Mouse (Mus musculus): Measurements from ENCODE around the gene Tbl3. TPM values are rescaled to one million over a fixed set of nuclear protein-coding genes. Genes with fewer than 3 reads are reported as not detected.
A peak's percentile ranks its signal among the peaks of the same experiment; 100 is the strongest.

Tbl3 gene
- polyA plus RNA-seq (2016; fragmentation: Nextera tagmentation; extraction: Ambion mirVana): 45.9 and 49.5 TPM in 2 replicates

DNA sequence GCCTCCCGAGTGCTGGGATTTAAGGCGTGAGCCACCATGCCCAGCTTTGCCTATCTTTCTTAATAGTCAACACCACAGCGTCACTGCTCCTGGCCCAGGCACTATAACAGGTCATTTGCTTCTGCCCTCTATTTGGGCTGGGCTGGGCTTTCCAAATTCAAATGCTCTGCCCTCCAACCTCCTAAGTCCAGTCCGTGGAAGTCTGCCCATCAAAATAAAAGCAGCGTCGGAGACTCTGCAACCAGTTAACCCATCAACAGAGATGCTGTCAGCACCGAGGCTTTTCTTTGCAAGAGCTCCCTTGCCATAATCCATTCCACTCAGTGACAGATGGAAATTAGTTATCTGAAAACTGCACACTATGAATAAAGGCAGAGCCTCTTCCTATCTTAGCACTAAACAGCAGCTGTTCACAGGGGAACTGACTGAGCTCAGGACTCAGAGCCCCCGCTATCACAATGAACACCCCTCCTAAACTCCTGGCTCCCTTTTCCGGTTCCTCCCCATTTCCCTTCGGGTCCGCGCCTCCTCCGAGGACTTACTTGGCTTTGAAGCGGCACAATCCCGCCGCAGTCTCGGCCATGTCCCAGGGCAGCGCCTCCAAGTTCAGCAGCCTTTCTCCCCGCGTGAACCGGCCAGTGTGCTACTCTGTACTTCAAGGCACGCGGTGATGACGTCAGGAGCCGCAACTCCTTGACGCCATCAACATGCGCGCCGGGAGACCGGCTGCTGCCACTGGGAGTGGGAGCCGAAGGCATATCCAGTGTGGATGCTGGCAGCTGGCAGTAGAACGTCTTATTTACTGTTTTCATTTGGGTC is at the start of gene Tbl3:
Tbl3 (minus strand) TSS at position 679 of the 819 bp plus-strand sequence.
- H3K4me1 ChIP-seq (replicated peaks): peaks cover 14% of the 10 kb centered on the region
- peaks cover 30% of the 10 kb centered on the region for H3K36me3 ChIP-seq
- peak within 1 kb of the TSS; percentile 93 for H3K4me2 ChIP-seq
- peak within 1 kb of the TSS; percentile 88 for H3K27ac ChIP-seq (ENCODE audit: poor library complexity, severe bottlenecking)
- H3K27me3 ChIP-seq (replicated peaks): no peaks in the 10 kb centered on the region
- peak; percentile 87 for ATAC-seq (ENCODE audit: insufficient number of reproducible peaks, low FRiP score)
- H3K9ac ChIP-seq: peak within 1 kb of the TSS; percentile 84
- 4% methylated on average over 32 of the region's 32 CpGs for WGBS
- H3K9me3 ChIP-seq (replicated peaks): no peaks in the 10 kb centered on the region
- peak within 1 kb of the TSS; percentile 91 for H3K4me3 ChIP-seq

GRCm38 (mm10) chr17:24752415-24753394 is 45.2 kb upstream of the Tbl3 start, which contains the start of gene Hs3st6:
Gene Hs3st6 (plus strand): TSS chr17:24752988.
- Histone ChIP-seq H3K4me3 (peak within 1 kb of the TSS; percentile 59), H3K9ac (peak within 1 kb of the TSS; percentile 67), H3K27me3 (replicated peaks) (peaks cover 79% of the 10 kb centered on the region), H3K4me1 (replicated peaks) (peaks cover 15% of the 10 kb centered on the region), H3K36me3 (no peaks in the 10 kb centered on the region), H3K9me3 (replicated peaks) (no peaks in the 10 kb centered on the region), H3K27ac (ENCODE audit: poor library complexity, severe bottlenecking) (no peak within 1 kb of the TSS), H3K4me2 (peak within 1 kb of the TSS; percentile 97)
- WGBS: 1% methylated on average over 62 of the region's 82 CpGs
- peak; percentile 78 for ATAC-seq (ENCODE audit: insufficient number of reproducible peaks, low FRiP score)

GRCm38 (mm10) chr17:24751528-24751927 is 44.1 kb upstream of the Tbl3 start:
- no peak for ATAC-seq (ENCODE audit: insufficient number of reproducible peaks, low FRiP score)
- 7% methylated on average over 4 of the region's 4 CpGs for WGBS

DNA sequence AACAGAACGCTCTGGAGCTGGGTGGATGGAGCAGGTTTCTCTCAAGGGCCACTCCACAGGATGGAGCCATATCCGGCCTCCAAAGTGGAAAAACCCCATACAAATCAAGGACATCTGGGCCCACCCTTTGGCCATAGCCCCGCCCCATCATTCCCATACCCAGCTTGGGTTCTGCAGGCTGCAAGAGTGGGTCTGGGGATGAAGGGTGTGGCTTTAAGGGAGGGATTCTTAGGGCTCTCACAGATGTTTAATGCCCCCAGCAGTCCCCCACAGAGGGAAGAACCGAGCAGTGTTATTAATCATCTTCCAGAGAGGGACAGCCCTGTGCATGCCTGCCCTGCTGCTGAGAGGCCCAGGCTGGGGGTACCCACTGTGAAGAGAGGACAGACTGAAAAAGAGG is 39.5 kb upstream of the Tbl3 start:
- Histone ChIP-seq H3K9me3 (replicated peaks) (no peaks in the 10 kb centered on the region), H3K4me1 (replicated peaks) (peaks cover 5% of the 10 kb centered on the region; the same call in 1 of the 2 replicates), H3K4me3 (no peak overlapping the region), H3K27ac (ENCODE audit: poor library complexity, severe bottlenecking) (no peak overlapping the region), H3K36me3 (no peaks in the 10 kb centered on the region), H3K9ac (no peak overlapping the region), H3K4me2 (no peak overlapping the region), H3K27me3 (replicated peaks) (peaks cover 44% of the 10 kb centered on the region)
- ATAC-seq (ENCODE audit: insufficient number of reproducible peaks, low FRiP score): no peak
- WGBS: 39% methylated on average over 4 of the region's 4 CpGs

More at GRCm38 (mm10) chr17:24751528-24751927, 44.1 kb upstream of the Tbl3 start:
- Histone ChIP-seq H3K36me3 (no peaks in the 10 kb centered on the region), H3K9ac (no peak overlapping the region), H3K27ac (ENCODE audit: poor library complexity, severe bottlenecking) (no peak overlapping the region), H3K4me1 (replicated peaks) (peaks cover 20% of the 10 kb centered on the region), H3K9me3 (replicated peaks) (no peaks in the 10 kb centered on the region), H3K27me3 (replicated peaks) (peaks cover 85% of the 10 kb centered on the region), H3K4me3 (no peak overlapping the region), H3K4me2 (no peak overlapping the region)

- Histone ChIP-seq H3K4me2 (no peak overlapping the region), H3K4me1 (replicated peaks) (0 out of 2 replicates have a peak, but pooled peaks cover 5% of the 10 kb centered on the region), H3K9ac (no peak overlapping the region), H3K4me3 (no peak overlapping the region), H3K27me3 (replicated peaks) (peaks cover 33% of the 10 kb centered on the region), H3K36me3 (peaks cover 8% of the 10 kb centered on the region; the same call in 1 of the 2 replicates), H3K27ac (ENCODE audit: poor library complexity, severe bottlenecking) (no peak overlapping the region), H3K9me3 (replicated peaks) (no peaks in the 10 kb centered on the region)
- peak; percentile 70; the same call in 1 of the 2 replicates for ATAC-seq (ENCODE audit: insufficient number of reproducible peaks, low FRiP score)
- WGBS: 17% methylated on average over 7 of the region's 7 CpGs
Measured at GRCm38 (mm10) chr17:24745526-24746497, 38.4 kb upstream of the Tbl3 start.

GRCm38 (mm10) chr17:24744381-24744780 is 36.9 kb upstream of the Tbl3 start:
- H3K4me2 ChIP-seq: no peak overlapping the region
- ATAC-seq (ENCODE audit: insufficient number of reproducible peaks, low FRiP score): no peak
- peaks cover 21% of the 10 kb centered on the region; the same call in 1 of the 2 replicates for H3K27me3 ChIP-seq (replicated peaks)
- 0 out of 2 replicates have a peak overlapping the region, but pooled peaks have one; percentile 38 for H3K9ac ChIP-seq
- no peaks in the 10 kb centered on the region for H3K9me3 ChIP-seq (replicated peaks)
- 0 out of 2 replicates have a peak, but pooled peaks cover 5% of the 10 kb centered on the region for H3K4me1 ChIP-seq (replicated peaks)
- H3K27ac ChIP-seq (ENCODE audit: poor library complexity, severe bottlenecking): no peak overlapping the region
- WGBS: 68% methylated on average over 3 of the region's 3 CpGs
- no peak overlapping the region for H3K4me3 ChIP-seq
- H3K36me3 ChIP-seq: peaks cover 16% of the 10 kb centered on the region; the same call in 1 of the 2 replicates

DNA sequence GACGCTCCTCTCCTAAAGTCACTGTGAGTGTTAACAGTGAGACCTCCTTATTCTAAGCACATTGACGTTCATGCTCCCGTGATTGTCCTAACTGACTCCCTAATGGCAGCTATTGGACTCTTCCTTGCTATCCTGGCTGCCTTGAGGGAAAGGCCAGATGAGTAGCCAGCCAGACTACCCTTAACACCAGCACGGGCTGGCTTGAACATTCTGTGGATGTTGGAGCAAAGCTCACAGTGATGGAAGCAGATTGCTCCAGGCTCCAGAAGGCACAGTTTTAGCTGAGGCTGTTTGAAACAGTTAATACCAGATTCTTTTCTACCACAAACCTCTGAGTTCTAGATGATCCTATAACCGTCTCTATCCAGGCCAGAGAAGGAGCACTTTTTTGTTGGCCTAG is 36.4 kb upstream of the Tbl3 start:
- ATAC-seq (ENCODE audit: insufficient number of reproducible peaks, low FRiP score): no peak
- 72% methylated on average over 5 of the region's 5 CpGs for WGBS
- Histone ChIP-seq H3K9ac (no peak overlapping the region), H3K27me3 (replicated peaks) (peaks cover 16% of the 10 kb centered on the region; the same call in 1 of the 2 replicates), H3K9me3 (replicated peaks) (no peaks in the 10 kb centered on the region), H3K4me2 (no peak overlapping the region), H3K27ac (ENCODE audit: poor library complexity, severe bottlenecking) (no peak overlapping the region), H3K4me1 (replicated peaks) (0 out of 2 replicates have a peak, but pooled peaks cover 5% of the 10 kb centered on the region), H3K36me3 (peaks cover 16% of the 10 kb centered on the region; the same call in 1 of the 2 replicates), H3K4me3 (no peak overlapping the region)

DNA sequence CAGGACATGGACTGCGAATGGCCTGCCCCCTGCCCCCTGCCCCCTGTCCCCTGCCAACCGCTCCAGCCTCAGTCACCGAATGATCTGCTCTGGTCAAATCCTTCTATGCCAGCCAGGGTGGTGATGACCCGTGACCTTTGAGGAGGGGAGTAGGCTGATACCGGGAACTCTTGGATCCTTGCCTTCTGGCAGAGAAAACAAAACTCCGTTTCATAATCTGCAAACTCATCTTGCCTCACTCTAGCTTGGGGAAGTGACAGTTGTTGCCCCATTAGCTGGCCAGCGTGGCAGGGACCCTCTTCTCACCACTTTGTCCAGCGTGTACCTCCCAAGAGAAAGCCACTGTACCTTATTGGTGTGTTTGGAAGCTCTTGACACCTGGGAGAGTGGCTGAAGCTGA is 34.8 kb upstream of the Tbl3 start:
- Histone ChIP-seq H3K4me3 (no peak overlapping the region), H3K36me3 (peaks cover 16% of the 10 kb centered on the region; the same call in 1 of the 2 replicates), H3K27me3 (replicated peaks) (peaks cover 11% of the 10 kb centered on the region; the same call in 1 of the 2 replicates), H3K4me2 (no peak overlapping the region), H3K4me1 (replicated peaks) (peaks cover 11% of the 10 kb centered on the region), H3K9me3 (replicated peaks) (no peaks in the 10 kb centered on the region), H3K27ac (ENCODE audit: poor library complexity, severe bottlenecking) (no peak overlapping the region), H3K9ac (no peak overlapping the region)
- ATAC-seq (ENCODE audit: insufficient number of reproducible peaks, low FRiP score): no peak
- WGBS: 81% methylated on average over 8 of the region's 8 CpGs

- H3K36me3 ChIP-seq: peaks cover 16% of the 10 kb centered on the region; the same call in 1 of the 2 replicates
- no peak overlapping the region for H3K27ac ChIP-seq (ENCODE audit: poor library complexity, severe bottlenecking)
- 77% methylated on average over 8 of the region's 8 CpGs for WGBS
- no peak overlapping the region for H3K4me2 ChIP-seq
- ATAC-seq (ENCODE audit: insufficient number of reproducible peaks, low FRiP score): no peak
- no peak overlapping the region for H3K9ac ChIP-seq
- peaks cover 17% of the 10 kb centered on the region for H3K4me1 ChIP-seq (replicated peaks)
- no peaks in the 10 kb centered on the region for H3K9me3 ChIP-seq (replicated peaks)
- H3K4me3 ChIP-seq: no peak overlapping the region
- H3K27me3 ChIP-seq (replicated peaks): no peaks in the 10 kb centered on the region
Measured at GRCm38 (mm10) chr17:24739926-24740325, 32.5 kb upstream of the Tbl3 start.

GRCm38 (mm10) chr17:24738238-24738637 is 30.8 kb upstream of the Tbl3 start:
- ATAC-seq (ENCODE audit: insufficient number of reproducible peaks, low FRiP score): no peak
- H3K4me3 ChIP-seq: no peak overlapping the region
- peaks cover 17% of the 10 kb centered on the region for H3K4me1 ChIP-seq (replicated peaks)
- no peaks in the 10 kb centered on the region for H3K27me3 ChIP-seq (replicated peaks)
- H3K36me3 ChIP-seq: peaks cover 16% of the 10 kb centered on the region; the same call in 1 of the 2 replicates
- no peak overlapping the region for H3K9ac ChIP-seq
- no peak overlapping the region for H3K4me2 ChIP-seq
- no peaks in the 10 kb centered on the region for H3K9me3 ChIP-seq (replicated peaks)
- H3K27ac ChIP-seq (ENCODE audit: poor library complexity, severe bottlenecking): no peak overlapping the region
- 79% methylated on average over 4 of the region's 4 CpGs for WGBS
